Mouse (Mus musculus): ENCODE measurements around the gene Gnb3. TPM values are rescaled to one million over a fixed set of nuclear protein-coding genes. Genes with fewer than 3 reads are reported as not detected.
A peak's percentile ranks its signal among the peaks of the same experiment; 100 is the strongest.

Gene Gnb3
- polyA plus RNA-seq, 1 experiment: 0.41 TPM

DNA sequence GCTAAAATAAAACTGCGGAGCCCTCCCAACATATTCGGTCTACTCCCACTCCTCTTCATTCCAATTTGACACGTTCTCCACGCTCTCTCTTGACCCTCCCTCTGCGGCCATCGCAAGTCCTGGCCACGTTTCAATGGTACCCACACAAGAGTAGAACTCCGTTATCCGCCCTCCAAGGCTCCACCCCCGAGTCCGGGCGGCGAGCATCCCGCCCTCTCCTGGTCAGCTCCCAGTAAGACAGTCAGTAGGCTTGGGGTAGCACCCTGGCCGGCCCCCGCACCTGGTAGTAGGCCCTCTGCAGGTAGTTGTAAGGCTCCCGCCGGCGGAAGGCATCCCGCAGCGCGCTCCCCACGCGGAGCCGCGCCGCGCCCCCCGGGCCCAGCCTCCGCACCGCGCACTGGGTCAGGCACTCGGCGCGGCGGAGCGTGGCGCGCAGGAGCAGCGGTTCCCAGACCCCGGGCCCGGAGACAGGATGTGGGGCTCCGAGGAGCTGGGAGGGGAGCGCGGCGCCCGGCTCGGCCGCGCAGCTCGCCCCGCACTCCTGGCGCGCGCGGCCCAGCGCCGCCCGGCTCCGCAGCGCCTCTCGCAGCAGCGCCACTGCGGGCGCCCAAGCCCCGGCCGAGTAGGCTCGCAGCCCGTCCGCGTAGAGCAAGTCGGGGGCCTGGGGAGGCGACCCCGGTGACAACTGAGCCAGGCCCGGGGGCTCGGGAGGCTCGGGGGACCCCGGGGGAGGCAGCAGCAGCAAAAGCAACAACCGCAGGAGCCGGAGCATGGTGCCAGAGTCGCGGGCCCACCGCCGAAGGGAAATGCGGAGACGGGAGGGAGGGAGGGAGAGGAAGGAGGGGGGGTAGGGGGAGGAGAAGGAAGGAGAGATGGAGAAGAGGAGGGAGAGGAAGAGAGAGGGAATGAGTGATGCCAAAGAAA, 17.1 kb upstream of the Gnb3 start, which contains the start of gene P3h3:
Gene P3h3, minus strand, starts transcription at position 837 of the 924 bp plus-strand sequence.
- Histone ChIP-seq H3K4me3 (ENCODE audit: insufficient read depth, low read depth, low read length) (peak within 1 kb of the TSS; percentile 65), H3K27me3 (replicated peaks; ENCODE audit: control insufficient read depth, insufficient read depth, low read length) (no peaks in the 10 kb centered on the region), H3K36me3 (ENCODE audit: control insufficient read depth, insufficient read depth, low read length) (no peaks in the 10 kb centered on the region), H3K4me1 (ENCODE audit: control insufficient read depth, insufficient read depth, low read length) (no peaks in the 10 kb centered on the region), H3K27ac (ENCODE audit: insufficient read depth, low read depth, low read length) (no peak within 1 kb of the TSS)
- DNase-seq: peak; percentile 79
- under 1% methylated on average over 86 of the region's 86 CpGs for WGBS
- TF ChIP-seq CTCF (conservative IDR thresholded peaks at IDR 0.05; ENCODE audit: insufficient read depth, insufficient read length, low read depth, low read length) (peak; percentile 55), POLR2A (IDR thresholded peaks at IDR 0.05; ENCODE audit: low read depth, low read length) (no peak)

DNA sequence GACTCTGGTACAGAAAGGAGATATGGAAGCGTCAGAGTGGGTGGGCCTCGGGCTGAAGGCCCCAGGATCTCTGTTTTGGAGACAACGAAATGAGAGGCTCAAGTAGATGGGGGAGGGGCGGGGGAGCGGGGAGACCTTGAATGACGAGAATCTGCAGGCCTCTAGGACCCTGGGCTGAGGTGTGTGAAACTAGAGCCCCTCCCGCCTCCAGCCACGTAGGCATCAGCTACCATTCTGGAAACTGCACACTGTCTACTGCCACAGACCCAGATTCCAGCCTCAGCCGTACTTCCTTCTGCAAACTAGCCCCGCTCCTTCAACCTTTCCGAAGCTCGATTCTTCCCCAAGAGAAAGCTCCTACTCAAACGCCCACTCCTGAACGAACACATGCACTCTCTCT, 16.2 kb upstream of the Gnb3 start:
- Histone ChIP-seq H3K4me3 (ENCODE audit: insufficient read depth, low read depth, low read length) (no peak overlapping the region), H3K27ac (ENCODE audit: insufficient read depth, low read depth, low read length) (no peak overlapping the region), H3K4me1 (ENCODE audit: control insufficient read depth, insufficient read depth, low read length) (no peaks in the 10 kb centered on the region), H3K36me3 (ENCODE audit: control insufficient read depth, insufficient read depth, low read length) (no peaks in the 10 kb centered on the region), H3K27me3 (replicated peaks; ENCODE audit: control insufficient read depth, insufficient read depth, low read length) (no peaks in the 10 kb centered on the region)
- no peak for DNase-seq
- TF ChIP-seq CTCF (conservative IDR thresholded peaks at IDR 0.05; ENCODE audit: insufficient read depth, insufficient read length, low read depth, low read length): no peak
- TF ChIP-seq POLR2A (IDR thresholded peaks at IDR 0.05; ENCODE audit: low read depth, low read length): no peak
- WGBS: 29% methylated on average over 14 of the region's 14 CpGs

DNA sequence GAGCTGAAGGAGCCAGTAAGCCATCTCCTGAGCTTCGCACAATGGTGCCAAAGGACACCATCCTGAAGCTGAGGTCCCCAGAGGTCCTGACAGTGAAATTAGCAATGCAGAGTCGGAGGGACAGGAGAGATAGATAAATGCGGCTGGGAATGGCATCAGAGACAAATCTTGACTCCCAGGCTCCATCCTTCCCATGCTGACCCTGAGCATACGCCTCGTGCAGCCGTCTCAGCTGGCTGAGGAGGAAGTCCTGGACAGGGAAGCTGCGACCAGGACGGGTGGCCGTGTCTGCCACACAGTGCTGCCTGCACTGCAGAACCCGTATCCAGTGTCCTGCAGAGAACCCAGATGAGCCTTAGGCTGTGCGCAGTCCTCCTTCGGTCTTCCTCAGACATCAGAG, 14.6 kb upstream of the Gnb3 start:
- WGBS: 78% methylated on average over 12 of the region's 12 CpGs

DNA sequence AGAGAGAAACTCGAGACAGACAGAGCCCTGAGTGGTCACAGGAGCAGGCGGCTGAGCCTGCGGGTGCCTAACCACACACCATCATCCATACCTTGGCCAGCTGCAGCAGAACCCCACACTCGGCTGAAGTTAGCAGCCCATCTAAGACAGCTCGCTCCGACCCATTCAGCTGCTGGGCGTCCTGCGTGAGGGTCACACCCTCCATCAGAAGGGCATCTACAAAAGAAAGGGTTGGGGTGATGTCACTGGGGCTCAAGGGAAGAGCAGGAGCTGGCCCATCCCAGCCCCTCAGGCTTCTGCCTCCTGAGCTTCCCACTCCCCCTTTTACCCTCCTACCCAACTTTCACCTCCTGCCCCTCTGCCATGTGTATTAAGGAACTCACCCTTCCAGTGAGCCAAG, 10.5 kb upstream of the Gnb3 start:
- 80% methylated on average over 8 of the region's 8 CpGs for WGBS
- TF ChIP-seq CTCF (conservative IDR thresholded peaks at IDR 0.05; ENCODE audit: insufficient read depth, insufficient read length, low read depth, low read length): no peak
- DNase-seq: no peak
- Histone ChIP-seq H3K4me3 (ENCODE audit: insufficient read depth, low read depth, low read length) (no peak overlapping the region), H3K27me3 (replicated peaks; ENCODE audit: control insufficient read depth, insufficient read depth, low read length) (no peaks in the 10 kb centered on the region), H3K4me1 (ENCODE audit: control insufficient read depth, insufficient read depth, low read length) (no peaks in the 10 kb centered on the region), H3K36me3 (ENCODE audit: control insufficient read depth, insufficient read depth, low read length) (no peaks in the 10 kb centered on the region), H3K27ac (ENCODE audit: insufficient read depth, low read depth, low read length) (no peak overlapping the region)

More for the DNA sequence above, 14.6 kb upstream of the Gnb3 start:
- TF ChIP-seq POLR2A (IDR thresholded peaks at IDR 0.05; ENCODE audit: low read depth, low read length) (no peak), CTCF (conservative IDR thresholded peaks at IDR 0.05; ENCODE audit: insufficient read depth, insufficient read length, low read depth, low read length) (no peak)
- H3K4me1 ChIP-seq (ENCODE audit: control insufficient read depth, insufficient read depth, low read length): no peaks in the 10 kb centered on the region
- no peak overlapping the region for H3K4me3 ChIP-seq (ENCODE audit: insufficient read depth, low read depth, low read length)
- H3K27me3 ChIP-seq (replicated peaks; ENCODE audit: control insufficient read depth, insufficient read depth, low read length): no peaks in the 10 kb centered on the region
- no peaks in the 10 kb centered on the region for H3K36me3 ChIP-seq (ENCODE audit: control insufficient read depth, insufficient read depth, low read length)
- DNase-seq: no peak
- no peak overlapping the region for H3K27ac ChIP-seq (ENCODE audit: insufficient read depth, low read depth, low read length)

DNA sequence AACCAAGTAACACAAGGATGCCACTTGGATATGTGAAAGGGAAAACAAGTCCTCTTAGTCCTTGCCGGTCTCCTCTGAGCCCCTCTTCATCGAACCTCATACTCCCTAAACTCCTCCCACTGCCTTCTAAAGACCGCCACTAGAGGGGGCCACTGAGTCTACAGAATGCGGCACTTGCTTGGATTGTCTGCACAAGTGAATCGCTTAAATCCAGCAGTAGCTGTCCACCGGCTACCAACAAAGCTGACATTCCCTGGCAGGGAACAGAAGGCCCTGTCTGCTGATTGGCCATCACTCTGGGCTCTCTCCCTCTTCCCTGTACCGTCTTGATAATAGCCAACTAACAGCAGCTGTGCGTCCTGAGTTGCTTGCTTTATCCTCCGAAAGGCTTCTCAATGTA, 7.2 kb upstream of the Gnb3 start:
- Histone ChIP-seq H3K36me3 (ENCODE audit: control insufficient read depth, insufficient read depth, low read length) (no peaks in the 10 kb centered on the region), H3K4me1 (ENCODE audit: control insufficient read depth, insufficient read depth, low read length) (no peaks in the 10 kb centered on the region), H3K4me3 (ENCODE audit: insufficient read depth, low read depth, low read length) (no peak overlapping the region), H3K27ac (ENCODE audit: insufficient read depth, low read depth, low read length) (no peak overlapping the region), H3K27me3 (replicated peaks; ENCODE audit: control insufficient read depth, insufficient read depth, low read length) (no peaks in the 10 kb centered on the region)
- DNase-seq: peak; percentile 91
- no peak for TF ChIP-seq POLR2A (IDR thresholded peaks at IDR 0.05; ENCODE audit: low read depth, low read length)
- TF ChIP-seq CTCF (conservative IDR thresholded peaks at IDR 0.05; ENCODE audit: insufficient read depth, insufficient read length, low read depth, low read length): peak; percentile 90
- WGBS: 13% methylated on average over 9 of the region's 9 CpGs

DNA sequence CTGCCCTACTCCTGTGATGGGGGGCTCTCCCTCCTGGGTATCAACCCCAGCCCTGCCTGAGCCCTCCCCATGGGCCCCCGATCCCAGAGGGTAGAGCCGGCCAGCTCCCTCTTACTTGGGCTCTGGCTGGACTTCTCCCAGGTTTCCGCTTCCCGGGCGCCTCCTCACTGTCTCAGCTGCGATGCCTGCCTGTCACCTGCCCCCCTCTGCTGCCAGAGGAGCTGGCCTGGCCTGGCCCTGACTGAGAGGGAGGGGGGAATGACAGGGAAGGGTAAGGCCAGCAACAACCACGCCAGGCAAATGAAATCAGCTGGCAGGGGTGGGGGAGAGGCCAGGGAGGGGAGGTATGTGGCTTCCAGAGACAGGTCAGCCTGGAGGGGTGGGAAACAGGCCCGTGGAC, 270 bp downstream of the Gnb3 start:
- Histone ChIP-seq H3K4me1 (ENCODE audit: control insufficient read depth, insufficient read depth, low read length) (no peaks in the 10 kb centered on the region), H3K4me3 (ENCODE audit: insufficient read depth, low read depth, low read length) (no peak overlapping the region), H3K27ac (ENCODE audit: insufficient read depth, low read depth, low read length) (no peak overlapping the region), H3K27me3 (replicated peaks; ENCODE audit: control insufficient read depth, insufficient read depth, low read length) (no peaks in the 10 kb centered on the region), H3K36me3 (ENCODE audit: control insufficient read depth, insufficient read depth, low read length) (no peaks in the 10 kb centered on the region)
- 30% methylated on average over 8 of the region's 8 CpGs for WGBS
- TF ChIP-seq CTCF (conservative IDR thresholded peaks at IDR 0.05; ENCODE audit: insufficient read depth, insufficient read length, low read depth, low read length) (no peak), POLR2A (IDR thresholded peaks at IDR 0.05; ENCODE audit: low read depth, low read length) (no peak)
- DNase-seq: no peak

DNA sequence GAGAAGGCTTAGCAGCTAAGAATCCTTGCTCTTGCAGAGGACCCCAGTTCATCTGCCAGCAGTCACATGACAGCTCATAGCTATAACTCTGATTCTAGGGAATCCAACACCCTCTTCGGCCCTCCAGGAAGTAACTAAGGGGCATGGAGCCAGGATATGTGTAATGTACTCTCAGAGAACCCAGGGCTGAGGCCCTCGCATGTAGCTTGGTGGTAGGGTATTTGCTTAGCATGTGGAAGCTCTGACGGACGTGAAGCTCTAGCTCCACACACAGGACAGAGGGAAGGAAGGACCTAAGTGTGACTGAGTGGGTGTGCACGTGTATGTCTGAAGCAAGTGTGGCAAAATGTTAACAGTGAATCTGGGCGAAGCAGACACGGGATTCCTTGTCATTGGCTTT, 3.7 kb downstream of the Gnb3 start:
- TF ChIP-seq POLR2A (IDR thresholded peaks at IDR 0.05; ENCODE audit: low read depth, low read length) (no peak), CTCF (conservative IDR thresholded peaks at IDR 0.05; ENCODE audit: insufficient read depth, insufficient read length, low read depth, low read length) (no peak)
- no peak for DNase-seq
- Histone ChIP-seq H3K4me3 (ENCODE audit: insufficient read depth, low read depth, low read length) (no peak overlapping the region), H3K36me3 (ENCODE audit: control insufficient read depth, insufficient read depth, low read length) (no peaks in the 10 kb centered on the region), H3K27me3 (replicated peaks; ENCODE audit: control insufficient read depth, insufficient read depth, low read length) (no peaks in the 10 kb centered on the region), H3K4me1 (ENCODE audit: control insufficient read depth, insufficient read depth, low read length) (no peaks in the 10 kb centered on the region), H3K27ac (ENCODE audit: insufficient read depth, low read depth, low read length) (no peak overlapping the region)
- whole genome bisulfite sequencing: 75% methylated on average over 7 of the region's 7 CpGs

Data from kidney, adult 2 months (tissue).